Mouse (Mus musculus) left cerebral cortex, postnatal 25 days (tissue): Measurements from ENCODE around the gene Myrip. TPM values are rescaled to one million over a fixed set of nuclear protein-coding genes. Genes with fewer than 3 reads are reported as not detected.
A peak's percentile ranks its signal among the peaks of the same experiment; 100 is the strongest.

Experiments
- DNase-seq, 2 experiments: peaks; one replicate each; pipeline ENCODE4 v3.0.0; 2022; ENCODE audit warnings: low spot score in 2 of 2, mixed read lengths in 1 of 2
- intact Hi-C: fragments of 180-260 bp; cut with DNase I; formaldehyde crosslinking; loops from one replicate; pipeline ENCODE4 v1.15.1; 2025
- total RNA-seq, 2 experiments: library from RNA; stranded (reverse); gene quantifications; 2 replicates each; pipeline ENCODE4 v1.2.3; 2021

The Myrip gene
- total RNA-seq, 2 experiments from 2014 or later, result 85.6 to 92.2 TPM

- intact Hi-C loops, result loop anchor here (2.0 kb wide), 1 partner anchor 63 kb away; no protein-coding TSS in a partner anchor
- DNase-seq, result peak; percentile 54 to 77
These were observed 132.4 kb downstream of the Myrip start for GRCm38 (mm10) chr9:120433747-120434146.

DNA sequence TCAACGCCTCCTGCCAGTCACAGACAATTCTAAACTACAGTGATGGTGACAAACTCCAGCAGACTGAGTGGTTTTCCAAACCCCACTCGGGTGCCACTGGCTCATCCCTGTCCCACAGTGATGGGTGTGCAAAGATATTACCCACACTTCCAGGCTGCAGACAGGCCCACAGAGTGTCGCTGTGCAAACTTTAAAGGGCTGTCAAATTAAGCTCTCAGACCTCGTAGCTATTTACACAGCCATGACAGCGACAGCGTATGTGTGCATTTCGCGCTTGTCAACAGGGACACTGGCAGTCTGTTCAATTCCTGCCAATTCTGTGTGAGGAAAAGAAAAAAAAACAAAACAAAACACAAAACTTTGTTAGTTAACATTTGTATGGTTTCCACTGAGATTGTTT lies 134.5 kb downstream of the Myrip start:
- DNase-seq, result no peak
- intact Hi-C loops, result loop anchor here (2.0 kb wide), 1 partner anchor 61 kb away; no protein-coding TSS in a partner anchor

GRCm38 (mm10) chr9:120436854-120437253 lies 135.5 kb downstream of the Myrip start:
- intact Hi-C loops, result no loop called here
- no peak for DNase-seq

DNA sequence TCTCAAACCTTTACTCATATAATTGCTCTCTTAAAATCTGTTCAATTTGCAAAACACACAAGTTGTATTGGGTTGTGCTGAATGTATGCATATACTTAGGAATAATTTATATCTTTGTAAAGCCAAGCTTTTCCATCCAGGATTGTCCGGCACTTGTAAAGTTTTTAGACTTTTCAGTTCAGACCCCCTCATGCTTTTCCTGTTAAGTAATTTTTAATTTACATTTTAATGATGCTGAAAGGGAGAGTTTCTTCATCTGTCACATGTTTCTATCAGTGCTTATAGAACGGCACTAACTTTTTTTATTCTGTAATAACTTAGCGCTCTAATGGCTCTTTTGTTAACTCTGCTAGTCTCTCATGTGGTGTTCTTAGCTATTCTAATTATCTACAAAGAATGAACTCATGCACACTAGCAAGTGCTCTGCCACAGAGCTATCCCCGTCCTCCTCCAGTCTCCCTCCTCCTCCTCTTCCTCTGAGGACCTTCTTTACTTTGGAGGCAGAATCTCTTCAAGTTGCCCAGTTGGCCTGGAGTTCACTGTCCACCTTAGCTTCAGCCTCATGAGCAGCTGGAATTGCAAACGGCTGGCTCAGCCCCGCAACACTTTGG lies 136.1 kb downstream of the Myrip start:
- intact Hi-C loops, result no loop called here
- DNase-seq, result no peak

DNA sequence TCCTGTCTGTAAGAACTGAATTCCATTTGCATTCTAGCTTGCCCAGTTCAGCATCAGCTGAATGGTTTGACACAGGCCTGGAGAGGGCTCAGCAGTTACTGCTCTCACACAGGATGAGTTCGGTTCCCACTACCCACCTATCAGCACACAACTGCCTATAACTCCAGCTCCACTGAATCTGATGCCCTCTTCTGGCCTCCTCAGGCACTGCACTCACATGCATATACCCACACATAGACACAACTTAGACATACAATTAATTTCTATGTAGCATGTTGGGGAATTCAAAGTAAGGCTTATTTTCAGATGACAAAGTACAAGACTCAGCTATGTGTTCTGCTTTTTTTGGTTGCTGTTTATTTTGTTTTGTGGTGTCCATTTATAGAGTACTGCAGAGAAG lies 137.0 kb downstream of the Myrip start:
- intact Hi-C loops, result no loop called here
- DNase-seq, result no peak

DNA sequence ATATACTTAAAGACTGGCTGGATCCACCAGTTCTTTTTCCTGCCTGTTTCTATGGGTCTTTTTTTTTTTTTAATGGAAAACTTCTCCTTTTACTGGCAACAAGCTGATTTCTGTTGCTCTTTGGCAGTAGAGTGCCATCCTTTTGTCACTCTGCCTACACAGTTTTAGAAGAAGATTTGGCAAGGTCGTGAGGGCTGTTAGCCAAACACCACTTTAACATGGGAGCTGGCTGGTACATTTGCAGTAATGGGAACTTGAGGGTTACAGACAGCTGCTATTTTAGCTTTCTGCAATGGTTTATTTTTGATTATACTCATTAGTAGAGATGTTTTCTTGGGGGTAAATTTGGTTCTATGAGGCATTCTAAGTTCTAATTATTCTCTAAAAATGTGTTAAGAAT lies 137.5 kb downstream of the Myrip start:
- intact Hi-C loops, result no loop called here
- DNase-seq, result no peak

DNA sequence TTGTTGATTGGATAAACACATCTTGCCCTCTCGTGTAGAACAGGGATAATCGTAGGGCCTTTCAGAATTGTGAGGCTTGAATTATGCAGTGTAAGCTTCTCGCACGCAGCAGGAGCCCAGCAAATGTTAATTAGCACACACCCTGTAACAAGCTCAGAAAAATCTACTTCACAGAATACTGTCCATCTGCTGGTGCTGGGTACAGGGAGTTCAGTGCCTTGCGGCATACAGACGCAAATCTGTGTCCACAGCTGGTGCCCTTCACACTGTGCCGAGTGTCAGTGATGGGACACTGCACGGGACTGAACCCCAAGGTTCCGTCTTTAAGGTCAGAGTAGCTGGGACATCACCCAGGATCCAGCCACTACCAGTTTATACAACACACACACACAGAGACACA lies 143.3 kb downstream of the Myrip start:
- DNase-seq, result peak in 1 of 2 experiments; percentile 55
- intact Hi-C loops, result loop anchor here (5.0 kb wide), 1 partner anchor 128 kb away; the partner anchor contains the start of gene Rpl14

GRCm38 (mm10) chr9:120449696-120450329 lies 148.5 kb downstream of the Myrip start:
- intact Hi-C loops, result no loop called here
- DNase-seq, result peak in 1 of 2 experiments; percentile 42

DNA sequence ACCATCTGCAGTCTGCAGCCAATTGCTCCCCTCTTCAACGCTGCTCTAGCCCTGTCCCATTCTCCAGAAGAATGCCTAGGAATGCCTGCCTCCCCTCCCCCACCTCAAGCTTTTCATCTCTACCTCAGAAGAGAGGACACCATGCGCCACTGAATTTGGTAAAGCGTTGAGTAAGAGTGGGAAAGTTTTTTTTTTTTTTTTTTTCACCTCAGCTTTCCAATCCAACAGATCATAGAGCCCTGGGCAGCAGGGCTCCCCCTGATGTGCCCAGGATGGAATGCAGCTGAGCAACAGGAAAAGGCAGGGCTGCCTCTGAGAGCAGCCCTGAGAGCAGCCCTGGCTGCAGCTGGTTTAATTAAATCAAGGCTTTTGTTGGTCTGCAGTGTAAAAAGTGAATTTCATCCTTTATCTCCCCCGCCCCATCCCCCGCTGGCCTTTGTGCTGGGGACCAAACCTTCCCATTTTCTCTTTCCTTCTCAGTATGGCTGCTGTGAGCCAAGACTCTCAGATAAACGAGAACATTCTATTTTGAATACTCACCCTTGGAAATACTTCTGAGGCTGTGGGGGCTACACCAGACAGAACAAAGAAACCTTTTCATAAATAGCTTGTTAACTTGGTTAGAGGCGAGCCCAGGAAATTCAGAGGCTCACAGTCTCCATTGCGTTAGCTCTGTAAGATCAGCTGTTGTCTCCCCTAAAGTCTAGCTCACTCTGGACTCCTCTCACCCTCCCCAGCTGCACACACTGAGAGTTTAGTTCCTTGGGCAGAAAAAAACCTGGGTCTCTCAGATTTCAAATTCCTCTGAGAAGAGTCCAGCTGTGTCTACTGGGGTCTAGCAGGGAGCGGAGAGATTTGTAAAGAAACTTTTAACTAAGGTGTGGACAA lies 154.7 kb downstream of the Myrip start:
- intact Hi-C loops, result loop anchor here (2.0 kb wide), 1 partner anchor 19 kb away; no protein-coding TSS in a partner anchor
- DNase-seq, result peak in 1 of 2 experiments; percentile 58

- DNase-seq, result no peak
- intact Hi-C loops, result no loop called here
These were observed 169.1 kb downstream of the Myrip start for GRCm38 (mm10) chr9:120470431-120470830.

- intact Hi-C loops, result no loop called here
These were observed 180.3 kb downstream of the Myrip start for GRCm38 (mm10) chr9:120481644-120482043.

GRCm38 (mm10) chr9:120482382-120482781 lies 181.1 kb downstream of the Myrip start:
- no peak for DNase-seq
- intact Hi-C loops, result no loop called here

More at GRCm38 (mm10) chr9:120481644-120482043, 180.3 kb downstream of the Myrip start:
- no peak for DNase-seq

DNA sequence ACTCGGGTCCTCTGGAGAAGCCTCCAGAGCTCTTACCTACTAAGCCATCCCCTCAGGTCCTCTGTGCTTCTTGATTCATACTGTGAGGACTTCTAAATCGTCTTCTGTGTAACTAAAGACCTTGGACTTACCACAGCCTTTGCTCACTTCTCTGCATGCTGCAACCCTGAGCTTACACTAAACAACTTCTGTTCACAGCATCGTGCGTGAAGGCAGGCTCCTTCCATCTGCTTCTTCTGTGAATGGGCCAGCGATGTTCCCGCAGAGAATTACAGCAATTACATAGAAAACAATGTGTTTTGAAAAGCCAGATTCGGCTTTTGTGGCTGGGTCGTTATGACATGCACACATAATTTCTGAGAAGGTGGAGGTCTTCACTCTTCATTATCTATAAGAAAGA lies 181.8 kb downstream of the Myrip start:
- peak in 1 of 2 experiments; percentile 44 for DNase-seq
- intact Hi-C loops, result no loop called here

DNA sequence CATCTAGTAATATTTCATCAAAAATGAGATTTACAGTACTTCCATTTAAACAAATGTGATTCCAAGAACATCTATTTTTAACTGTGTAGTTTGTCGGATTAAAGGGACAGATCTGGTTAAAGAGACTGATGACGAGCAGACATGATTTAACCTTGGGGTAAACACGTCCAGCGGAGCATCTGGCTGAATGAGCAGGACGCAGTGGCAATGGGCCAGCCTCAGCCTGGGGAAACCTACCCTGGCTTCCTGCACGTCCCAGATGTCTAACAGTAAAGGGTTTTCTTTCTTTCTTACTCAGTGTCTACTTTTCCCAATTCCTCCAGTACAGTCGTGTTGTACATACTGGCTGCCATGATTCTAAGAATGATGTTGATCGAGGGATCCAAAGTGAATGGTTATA lies 185.8 kb downstream of the Myrip start:
- no peak for DNase-seq
- intact Hi-C loops, result no loop called here

GRCm38 (mm10) chr9:120491509-120491908 lies 190.2 kb downstream of the Myrip start:
- intact Hi-C loops, result loop anchor here (5.0 to 10.0 kb wide), 2 partner anchors 187 to 299 kb away; partner anchors contain the start of gene Myrip
- no peak for DNase-seq

- intact Hi-C loops, result loop anchor here (5.0 to 10.0 kb wide), 2 partner anchors 187 to 300 kb away; partner anchors contain the start of gene Myrip
These were observed 190.7 kb downstream of the Myrip start, which contains the start of gene Eif1b for GRCm38 (mm10) chr9:120492010-120492399. TSS of gene Eif1b (plus strand) at chr9:120492232.

GRCm38 (mm10) chr9:120492400-120493351 lies 191.4 kb downstream of the Myrip start:
- intact Hi-C loops, result loop anchor here (5.0 to 10.0 kb wide), 2 partner anchors 188 to 300 kb away; partner anchors contain the start of gene Myrip

More at GRCm38 (mm10) chr9:120492010-120492399, 190.7 kb downstream of the Myrip start, which contains the start of gene Eif1b:
- DNase-seq, result no peak

GRCm38 (mm10) chr9:120493781-120494180 lies 192.5 kb downstream of the Myrip start:
- DNase-seq, result no peak
- intact Hi-C loops, result loop anchor here (5.0 to 10.0 kb wide), 2 partner anchors 189 to 301 kb away; partner anchors contain the start of gene Myrip

More at GRCm38 (mm10) chr9:120492400-120493351, 191.4 kb downstream of the Myrip start:
- DNase-seq, result peak; percentile 78 to 88
